Mouse (Mus musculus) bone marrow, adult 2 months (tissue): Measurements from ENCODE around the gene Rgcc. TPM values are rescaled to one million over a fixed set of nuclear protein-coding genes. Genes with fewer than 3 reads are reported as not detected.
A peak's percentile ranks its signal among the peaks of the same experiment; 100 is the strongest.

Experiments used
- H3K27ac ChIP-seq: fragments of 200-500 bp; 2 replicates; pipeline ENCODE4 v1.5.1; 2012; ENCODE audit warnings: low read depth, mild to moderate bottlenecking, control low read depth, inconsistent platforms, low read length; ENCODE audit not compliant: control insufficient read depth, poor library complexity, insufficient read depth
- H3K4me1 ChIP-seq: fragments of 200-500 bp; 2 replicates; pipeline ENCODE4 v1.6.1; 2011; ENCODE audit warnings: low read length; ENCODE audit not compliant: control insufficient read depth, insufficient read depth
- H3K4me3 ChIP-seq: fragments of 200-500 bp; replicated peaks from 2 replicates; pipeline ENCODE3; 2011; ENCODE audit warnings: mild to moderate bottlenecking, low read depth, low read length, control low read depth; ENCODE audit not compliant: control insufficient read depth
- CTCF ChIP-seq: fragments of 200-500 bp; IDR thresholded peaks from 2 replicates; pipeline ENCODE4 v1.5.1; 2011; ENCODE audit warnings: low read length, control low read depth; ENCODE audit not compliant: control insufficient read depth, insufficient read depth
- POLR2A ChIP-seq: fragments of 200-500 bp; IDR thresholded peaks from 2 replicates; pipeline ENCODE4 v1.6.1; 2011; ENCODE audit warnings: low read depth, mild to moderate bottlenecking, control low read depth, low read length, borderline replicate concordance; ENCODE audit not compliant: control insufficient read depth
- WGBS: fragments of 180-500 bp; shearing (Covaris S2); methylation state at CpG from one replicate; pipeline ENCODE4 v1.1.7; 2018; 5-methylcytosine and 5-hydroxymethylcytosine counted together
- polyA plus RNA-seq: library from polyadenylated mRNA; stranded (reverse); fragments of >200 nt; gene quantifications from 2 replicates; pipeline ENCODE4 v1.2.4, GENCODE M21; 2011; ENCODE audit warnings: low replicate concordance; ENCODE audit not compliant: missing spikeins, insufficient read depth, insufficient read length

Gene Rgcc
- polyA plus RNA-seq, 1 experiment: 53.6 TPM

DNA sequence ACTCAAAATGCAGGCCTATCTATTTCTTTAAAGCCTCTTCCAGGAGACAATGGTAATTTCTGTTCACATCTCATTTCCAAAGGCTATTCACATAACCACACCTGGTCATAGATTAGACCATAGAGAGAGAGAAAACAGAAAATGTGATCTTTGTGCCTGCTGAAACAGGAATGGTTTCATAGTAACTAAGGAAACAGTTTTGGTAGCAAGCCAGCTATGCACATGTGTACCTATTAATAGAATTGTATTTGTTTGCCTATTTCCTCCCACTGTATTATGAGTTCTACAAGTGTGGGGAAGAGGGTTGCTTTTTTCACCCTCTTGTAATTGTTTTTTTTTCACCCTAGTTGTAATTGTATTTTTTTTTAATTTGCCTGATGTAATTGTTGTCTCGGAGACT lies 31.9 kb downstream of the Rgcc start:
- TF ChIP-seq CTCF: no peak
- TF ChIP-seq POLR2A: no peak
- Histone ChIP-seq H3K27ac (no peak overlapping the region), H3K4me3 (no peak overlapping the region), H3K4me1 (peaks cover 9% of the 10 kb centered on the region)
- 62% methylated on average over 1 of the region's 1 CpGs for WGBS

DNA sequence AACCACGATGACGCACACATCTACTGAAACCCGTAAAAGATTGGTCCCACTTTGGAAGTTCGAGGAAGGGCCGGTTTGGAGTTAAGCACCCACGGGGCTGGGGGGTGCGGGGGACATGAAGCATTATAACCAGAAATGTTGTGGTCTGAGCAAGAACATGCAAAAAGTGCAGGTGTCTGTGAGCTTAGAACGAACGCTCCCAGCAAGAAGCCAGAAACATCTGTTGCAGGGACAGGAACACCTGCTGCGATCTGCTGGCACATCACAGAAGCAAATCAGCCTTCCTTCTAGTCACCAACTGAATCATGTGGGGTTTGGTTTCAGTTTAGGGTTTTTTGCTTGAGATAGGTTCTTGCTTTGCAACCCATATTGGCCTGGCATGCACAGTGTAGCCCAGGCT lies 33.6 kb downstream of the Rgcc start:
- 26% methylated on average over 10 of the region's 10 CpGs for WGBS
- no peak for TF ChIP-seq CTCF
- no peak for TF ChIP-seq POLR2A
- Histone ChIP-seq H3K4me1 (peaks cover 9% of the 10 kb centered on the region), H3K4me3 (no peak overlapping the region), H3K27ac (peak overlapping the region; percentile 55)

DNA sequence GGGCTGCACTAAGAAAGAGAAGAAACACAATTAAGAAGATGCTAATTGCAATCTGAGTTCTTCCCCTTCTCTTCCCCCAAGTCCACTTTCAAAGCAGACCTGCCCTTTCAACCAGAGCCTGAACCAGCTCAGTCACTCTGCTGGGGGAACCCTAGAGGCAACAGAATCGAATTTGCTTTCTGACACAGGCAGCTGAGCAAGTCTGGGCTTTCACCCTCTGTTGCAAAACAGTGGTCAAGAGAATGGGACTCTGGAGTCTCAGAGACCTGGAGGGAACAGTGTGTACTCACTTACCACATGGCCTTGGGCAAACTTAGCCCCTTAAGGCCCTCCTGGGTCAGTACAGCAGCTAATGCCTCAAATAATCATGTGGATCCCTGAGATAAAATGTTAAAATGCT lies 34.1 kb downstream of the Rgcc start:
- Histone ChIP-seq H3K27ac (peak overlapping the region; percentile 55), H3K4me3 (no peak overlapping the region), H3K4me1 (peaks cover 9% of the 10 kb centered on the region)
- WGBS: 8% methylated on average over 1 of the region's 1 CpGs
- no peak for TF ChIP-seq POLR2A
- no peak for TF ChIP-seq CTCF

DNA sequence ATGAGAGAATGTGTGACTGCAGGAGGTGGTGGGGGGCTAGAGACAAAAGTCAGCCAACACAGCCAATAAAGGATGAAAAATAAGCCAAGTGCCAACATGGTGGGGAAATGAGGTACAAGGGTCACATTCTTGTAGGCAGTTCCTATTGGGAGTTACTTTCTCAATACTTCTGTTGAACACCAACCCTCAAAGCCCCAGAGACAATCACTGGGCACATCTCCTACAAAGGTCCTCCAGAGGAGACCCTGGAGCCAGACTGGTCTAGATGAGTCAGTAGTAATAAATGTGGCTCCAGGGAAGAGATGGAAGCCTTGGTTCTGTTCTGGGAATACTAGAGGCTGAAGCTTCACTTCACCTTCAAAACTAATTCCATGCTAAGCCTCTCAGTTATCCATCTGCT lies 35.0 kb downstream of the Rgcc start:
- H3K27ac ChIP-seq: peak overlapping the region; percentile 8; the same call in 1 of the 2 replicates
- no peak overlapping the region for H3K4me3 ChIP-seq
- H3K4me1 ChIP-seq: peaks cover 9% of the 10 kb centered on the region
- no peak for TF ChIP-seq POLR2A
- no peak for TF ChIP-seq CTCF

DNA sequence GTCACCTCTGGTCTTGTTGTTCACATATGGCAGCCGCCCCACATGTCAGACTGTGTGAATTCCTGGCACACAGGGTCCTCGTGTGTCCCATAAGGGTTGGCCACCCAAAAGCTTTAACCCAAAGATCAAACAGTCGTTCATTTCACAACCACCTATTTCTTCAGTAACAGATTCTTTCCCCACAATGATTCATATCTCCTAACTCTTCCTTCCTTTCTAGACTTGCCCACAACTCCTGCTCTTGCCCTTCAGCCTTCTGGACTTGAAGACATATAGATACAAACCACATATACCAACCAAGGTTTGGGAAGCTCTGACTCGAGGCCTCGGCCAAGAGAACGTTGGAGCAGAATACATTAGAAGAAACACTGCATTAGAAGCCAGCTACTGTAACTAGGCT lies 35.7 kb downstream of the Rgcc start:
- no peak overlapping the region for H3K4me3 ChIP-seq
- H3K27ac ChIP-seq: peak overlapping the region; percentile 8; the same call in 1 of the 2 replicates
- 22% methylated on average over 6 of the region's 6 CpGs for WGBS
- peaks cover 9% of the 10 kb centered on the region for H3K4me1 ChIP-seq
- no peak for TF ChIP-seq POLR2A
- TF ChIP-seq CTCF: no peak

DNA sequence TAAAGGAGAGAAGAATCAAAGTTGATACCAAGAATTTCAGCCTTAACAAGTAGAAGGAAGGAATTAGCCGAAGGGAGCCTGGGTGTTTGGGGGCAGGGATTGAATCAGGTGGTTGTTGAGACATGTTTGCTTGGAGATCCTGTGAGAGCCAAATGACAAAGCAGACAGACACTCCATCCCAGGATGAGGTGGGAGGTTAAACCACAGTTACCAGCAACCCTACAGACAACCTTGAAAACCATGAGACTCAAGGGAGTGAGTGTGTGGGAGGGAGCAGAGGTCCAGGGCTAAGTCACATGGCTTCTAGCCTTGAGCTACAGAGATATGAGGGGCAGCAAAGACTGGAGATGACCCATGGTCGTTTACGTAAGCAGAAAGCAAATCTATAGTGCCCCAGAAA lies 38.1 kb downstream of the Rgcc start:
- 81% methylated on average over 3 of the region's 3 CpGs for WGBS
- TF ChIP-seq CTCF (no peak), POLR2A (no peak)
- H3K4me3 ChIP-seq: no peak overlapping the region
- H3K4me1 ChIP-seq: peaks cover 7% of the 10 kb centered on the region
- H3K27ac ChIP-seq: no peak overlapping the region

DNA sequence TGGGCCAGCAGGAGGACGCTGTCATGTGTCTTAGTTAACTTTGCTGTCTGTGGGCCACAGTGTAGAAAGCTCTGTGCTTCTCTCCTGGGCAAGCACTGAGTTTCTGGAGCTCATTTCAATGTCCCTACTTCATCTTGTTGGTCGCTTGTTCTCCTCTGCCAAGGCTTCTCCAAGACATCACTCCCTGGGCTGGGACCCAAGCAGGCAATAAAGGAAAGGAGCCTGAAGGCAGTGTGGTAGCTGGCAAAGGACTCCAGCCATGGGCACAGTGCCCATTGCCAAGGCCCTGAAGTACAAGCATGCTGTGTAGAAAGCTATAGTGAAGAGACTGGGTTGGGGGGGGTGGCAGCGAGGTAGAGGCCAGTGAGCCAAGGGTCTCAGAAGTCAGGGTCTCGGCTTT lies 38.8 kb downstream of the Rgcc start:
- TF ChIP-seq CTCF (no peak), POLR2A (no peak)
- Histone ChIP-seq H3K27ac (no peak overlapping the region), H3K4me1 (peaks cover 7% of the 10 kb centered on the region), H3K4me3 (no peak overlapping the region)
- WGBS: 79% methylated on average over 4 of the region's 4 CpGs

DNA sequence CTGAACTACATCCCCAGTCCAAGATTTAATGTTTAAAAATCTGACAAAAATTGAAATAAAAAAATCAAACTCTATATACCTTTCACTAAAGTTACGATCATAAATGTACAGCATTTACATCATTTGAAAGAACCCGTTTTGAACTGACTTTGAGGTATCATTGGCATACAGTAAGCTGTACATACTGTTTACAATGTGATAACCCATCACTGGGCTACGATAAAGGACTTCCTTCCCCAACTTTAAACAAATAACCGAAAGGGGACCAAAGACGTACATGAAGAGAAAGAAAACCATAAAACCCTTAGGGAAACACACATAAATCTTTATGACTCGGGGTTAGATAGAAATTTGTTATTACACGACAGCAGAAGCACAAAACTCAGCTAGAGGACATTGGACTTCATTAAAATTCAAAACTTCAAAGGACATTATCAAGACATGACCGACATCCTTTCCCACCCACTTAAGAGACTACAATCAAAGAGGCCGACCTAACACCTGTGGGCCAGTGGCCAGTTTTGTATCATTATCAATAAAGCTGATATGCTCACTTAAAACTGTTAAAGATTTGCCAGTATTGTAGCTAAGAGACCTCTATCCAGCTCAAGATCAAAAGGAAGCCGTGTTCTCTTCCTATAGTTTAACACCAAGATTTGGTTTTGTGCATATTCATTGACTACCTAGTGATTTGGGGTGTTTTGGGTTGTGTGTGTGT lies 42.2 kb downstream of the Rgcc start:
- 50% methylated on average over 10 of the region's 10 CpGs for WGBS
- no peaks in the 10 kb centered on the region for H3K4me1 ChIP-seq
- H3K27ac ChIP-seq: no peak overlapping the region
- H3K4me3 ChIP-seq: no peak overlapping the region
- no peak for TF ChIP-seq POLR2A
- no peak for TF ChIP-seq CTCF

DNA sequence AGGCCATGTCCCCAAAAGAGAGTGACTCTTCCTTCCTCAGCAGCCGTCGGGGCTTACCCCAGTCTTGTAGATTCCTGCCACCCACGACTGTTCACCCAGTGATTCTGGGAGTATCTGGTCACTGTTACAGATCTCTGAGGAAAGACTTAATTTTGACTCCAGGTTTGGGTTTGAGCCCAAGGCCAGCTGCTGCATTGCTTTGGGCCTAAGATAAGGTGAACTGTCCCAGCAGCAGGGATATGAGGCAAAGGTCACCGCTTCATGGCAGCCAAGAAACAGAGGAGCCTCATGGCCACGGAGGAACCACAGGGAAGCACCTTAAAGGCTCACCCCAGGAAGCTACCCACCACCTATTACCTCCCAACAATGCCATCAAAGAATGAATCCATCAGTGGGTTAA lies 44.8 kb downstream of the Rgcc start:
- Histone ChIP-seq H3K27ac (no peak overlapping the region), H3K4me1 (peaks cover under 1% of the 10 kb centered on the region; the same call in 1 of the 2 replicates)
- WGBS: 74% methylated on average over 5 of the region's 5 CpGs

More for the DNA sequence above, 44.8 kb downstream of the Rgcc start:
- TF ChIP-seq POLR2A: no peak
- no peak overlapping the region for H3K4me3 ChIP-seq
